Mouse (Mus musculus) stomach, embryonic 16.5 days (tissue): ENCODE data around the gene Jazf1. TPM values are rescaled to one million over a fixed set of nuclear protein-coding genes. Genes with fewer than 3 reads are reported as not detected.

Experiments used
- ATAC-seq: fragments of 200-750 bp; cut with Nextera tagmentation; 2 replicates; pipeline ENCODE4 v1.8.0; 2017; ENCODE audit warnings: moderate number of reproducible peaks, moderate TSS enrichment; ENCODE audit not compliant: insufficient read depth, low FRiP score
- H3K27ac ChIP-seq: fragments of 300-500 bp; sonication (generic); 2 replicates; pipeline ENCODE4 v1.5.1; 2014; ENCODE audit warnings: low read length
- H3K27me3 ChIP-seq: fragments of 300-500 bp; sonication (generic); 2 replicates; pipeline ENCODE4 v1.6.1; 2014; ENCODE audit warnings: low read length, control low read depth, mixed read lengths; ENCODE audit not compliant: control insufficient read depth, insufficient read depth
- H3K36me3 ChIP-seq: fragments of 300-500 bp; sonication (generic); 2 replicates; pipeline ENCODE4 v1.6.1; 2014; ENCODE audit warnings: low read length; ENCODE audit not compliant: control insufficient read depth, insufficient read depth
- H3K4me1 ChIP-seq: fragments of 300-500 bp; sonication (generic); 2 replicates; pipeline ENCODE4 v1.6.1; 2014; ENCODE audit warnings: low read length, control low read depth, mixed read lengths; ENCODE audit not compliant: control insufficient read depth, insufficient read depth
- H3K4me2 ChIP-seq: fragments of 300-500 bp; sonication (generic); 2 replicates; pipeline ENCODE4 v1.6.1; 2014; ENCODE audit warnings: low read depth, low read length, mixed read lengths
- H3K4me3 ChIP-seq: fragments of 300-500 bp; sonication (generic); replicated peaks from 2 replicates; pipeline ENCODE4 v1.5.1; 2014; ENCODE audit warnings: mild to moderate bottlenecking, low read length
- H3K9ac ChIP-seq: fragments of 300-500 bp; sonication (generic); 2 replicates; pipeline ENCODE4 v1.6.1; 2014; ENCODE audit warnings: low read length
- H3K9me3 ChIP-seq: fragments of 300-500 bp; sonication (generic); replicated peaks from 2 replicates; pipeline ENCODE4 v1.6.1; 2016; ENCODE audit warnings: low read length, control low read depth; ENCODE audit not compliant: control insufficient read depth
- WGBS: fragments of 180-500 bp; shearing (Covaris S2); extraction: QIAGEN DNeasy Blood & Tissue Kit; methylation state at CpG from one replicate; pipeline ENCODE4 v1.1.7; 2014; 5-methylcytosine and 5-hydroxymethylcytosine counted together
- polyA plus RNA-seq: library from polyadenylated mRNA; unstranded; fragments of >200 nt; fragmentation: Nextera tagmentation; extraction: Ambion mirVana; gene quantifications from 2 replicates; pipeline ENCODE4 v1.2.1, GENCODE M21; 2015

Gene Jazf1
- polyA plus RNA-seq, 1 experiment from 2014 or later: 8.3 TPM

DNA sequence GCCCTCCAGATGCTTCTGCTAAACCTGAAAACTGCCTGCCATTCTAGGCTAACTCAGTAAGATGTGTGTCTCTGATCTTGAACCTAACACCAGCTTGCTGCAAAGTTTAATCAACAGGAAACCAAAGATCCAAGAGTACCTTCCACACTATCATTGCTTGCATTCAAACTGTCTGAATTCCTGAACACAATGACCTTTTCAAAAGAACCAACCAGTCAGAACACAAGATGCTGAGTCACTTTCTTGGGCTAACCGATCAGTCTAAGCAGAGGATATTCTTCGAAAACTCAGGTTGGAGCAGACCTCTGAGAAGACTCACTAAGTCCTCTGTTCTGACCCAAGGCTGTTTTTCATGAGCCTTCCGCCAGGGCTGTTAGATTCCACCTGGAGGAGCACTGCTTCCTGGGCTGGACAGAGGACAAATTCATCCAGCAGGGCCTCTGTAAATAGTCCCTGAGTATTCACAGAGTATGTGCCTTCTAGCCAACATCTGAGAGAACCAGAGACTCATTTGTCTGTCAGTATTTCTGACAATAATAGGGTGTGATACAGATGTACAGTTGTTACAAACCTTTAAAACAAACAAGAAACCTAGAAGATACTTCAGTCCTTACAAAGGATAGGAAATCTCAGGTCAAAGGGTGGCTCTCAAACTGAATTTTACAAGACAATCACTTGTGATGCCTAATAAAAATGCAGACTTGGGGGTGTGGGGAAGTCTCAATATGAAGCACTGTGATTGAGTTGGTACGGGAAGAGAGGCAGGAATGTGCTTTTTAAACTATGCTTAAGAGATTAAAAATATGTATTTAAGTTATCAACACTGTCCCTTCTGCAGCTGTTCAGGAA lies 50.9 kb downstream of the Jazf1 start:
- WGBS: 50% methylated on average over 4 of the region's 4 CpGs
- Histone ChIP-seq H3K27me3 (no peaks in the 10 kb centered on the region), H3K27ac (no peak overlapping the region), H3K4me3 (no peak overlapping the region), H3K36me3 (no peaks in the 10 kb centered on the region), H3K9me3 (no peaks in the 10 kb centered on the region), H3K9ac (no peak overlapping the region), H3K4me2 (no peak overlapping the region), H3K4me1 (no peaks in the 10 kb centered on the region)
- no peak for ATAC-seq

DNA sequence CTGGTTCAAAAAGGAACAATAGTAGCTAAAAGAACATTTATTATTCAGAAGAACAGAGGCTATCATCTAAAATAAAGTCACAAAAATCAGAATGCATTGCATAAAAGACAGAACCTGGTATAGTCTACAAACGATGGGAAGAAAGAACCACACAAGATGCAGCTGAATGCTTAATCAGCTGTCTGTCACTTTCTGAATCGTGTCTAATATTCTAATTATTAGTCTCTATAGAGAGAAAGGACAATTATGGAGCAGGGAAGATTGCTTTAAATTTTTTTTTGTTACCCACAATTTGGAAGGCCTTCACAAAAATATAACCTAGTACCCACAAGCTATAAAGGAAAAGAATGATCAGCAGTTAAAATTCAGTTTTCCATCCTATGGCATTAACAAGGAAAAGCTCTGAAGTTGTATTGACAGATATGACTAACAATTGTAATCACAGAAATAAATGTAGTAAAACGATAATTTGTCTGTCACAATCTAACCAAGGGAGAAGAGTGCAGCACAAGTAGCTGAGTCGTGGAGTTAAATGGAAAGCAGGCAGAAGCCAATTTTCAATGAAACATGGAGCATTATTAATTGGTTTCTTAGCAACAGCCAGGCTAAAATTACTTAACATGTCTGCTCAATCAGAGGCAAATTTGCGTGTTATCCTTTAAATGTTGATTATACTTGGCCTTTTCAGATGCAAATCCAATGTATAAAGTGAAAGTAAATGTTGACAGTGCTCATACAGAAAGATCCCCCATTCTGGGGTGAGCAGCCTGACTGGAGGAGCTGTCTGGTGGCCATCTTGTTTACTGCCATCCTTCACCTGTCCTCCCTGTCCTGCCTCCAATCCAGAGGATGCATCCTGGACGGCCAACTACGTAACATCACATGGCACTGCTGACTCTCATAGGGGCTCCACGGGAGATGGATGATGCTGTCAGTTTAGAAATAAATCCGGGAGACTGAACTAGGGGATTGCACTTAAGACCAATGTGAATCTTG lies 53.7 kb downstream of the Jazf1 start:
- H3K27me3 ChIP-seq: no peaks in the 10 kb centered on the region
- 79% methylated on average over 9 of the region's 9 CpGs for WGBS

DNA sequence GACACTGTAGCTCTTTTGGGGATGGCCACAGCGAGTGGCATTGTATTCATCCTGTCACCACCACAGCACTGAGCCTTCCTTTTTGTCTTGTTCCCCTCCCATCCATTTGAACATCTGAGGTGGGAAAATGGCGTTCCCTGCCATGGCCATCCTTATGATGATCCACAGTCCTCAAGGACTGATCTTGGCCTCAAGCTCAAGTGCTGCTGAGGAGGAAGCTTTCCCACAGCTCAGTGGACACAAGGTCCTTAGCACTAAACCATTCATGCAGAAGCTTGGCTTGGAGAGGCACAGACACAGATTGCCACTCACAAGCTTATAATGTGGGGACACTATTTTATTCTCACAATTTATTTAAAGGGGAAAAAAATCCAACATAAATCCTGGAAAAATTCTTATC lies 58.1 kb downstream of the Jazf1 start:
- Histone ChIP-seq H3K36me3 (no peaks in the 10 kb centered on the region), H3K4me2 (no peak overlapping the region), H3K9me3 (no peaks in the 10 kb centered on the region), H3K4me3 (no peak overlapping the region), H3K4me1 (no peaks in the 10 kb centered on the region), H3K27ac (no peak overlapping the region), H3K9ac (no peak overlapping the region), H3K27me3 (no peaks in the 10 kb centered on the region)
- ATAC-seq: no peak
- 83% methylated on average over 2 of the region's 2 CpGs for WGBS

More for the DNA sequence above, 53.7 kb downstream of the Jazf1 start:
- Histone ChIP-seq H3K4me2 (no peak overlapping the region), H3K9me3 (no peaks in the 10 kb centered on the region), H3K4me3 (no peak overlapping the region), H3K9ac (no peak overlapping the region), H3K36me3 (no peaks in the 10 kb centered on the region), H3K27ac (no peak overlapping the region), H3K4me1 (no peaks in the 10 kb centered on the region)
- no peak for ATAC-seq

DNA sequence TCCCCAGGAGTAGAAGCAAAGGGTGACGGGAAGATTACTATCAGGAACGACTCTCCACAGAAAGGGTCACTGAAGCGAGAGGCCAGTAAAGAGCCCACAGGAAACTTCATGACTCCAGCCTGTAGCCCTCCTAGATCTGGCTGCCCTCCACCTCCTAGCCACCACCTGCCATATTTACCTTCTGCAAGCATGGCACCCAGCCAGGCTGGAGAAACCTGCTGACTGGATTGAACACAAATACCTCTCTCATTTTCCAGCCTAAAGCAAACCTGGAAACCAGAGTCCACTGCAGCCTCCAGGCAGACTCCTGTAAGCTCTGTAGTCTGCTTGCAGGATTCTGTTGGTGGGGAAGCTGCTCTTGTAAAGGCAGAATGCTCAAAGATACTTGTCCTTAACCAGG lies 62.4 kb downstream of the Jazf1 start:
- peak; percentile 17; the same call in 1 of the 2 replicates for ATAC-seq
- Histone ChIP-seq H3K27ac (peak overlapping the region; percentile 34), H3K36me3 (no peaks in the 10 kb centered on the region), H3K9ac (no peak overlapping the region), H3K4me2 (no peak overlapping the region), H3K27me3 (no peaks in the 10 kb centered on the region), H3K4me1 (no peaks in the 10 kb centered on the region), H3K9me3 (no peaks in the 10 kb centered on the region), H3K4me3 (no peak overlapping the region)
- WGBS: 66% methylated on average over 3 of the region's 3 CpGs

DNA sequence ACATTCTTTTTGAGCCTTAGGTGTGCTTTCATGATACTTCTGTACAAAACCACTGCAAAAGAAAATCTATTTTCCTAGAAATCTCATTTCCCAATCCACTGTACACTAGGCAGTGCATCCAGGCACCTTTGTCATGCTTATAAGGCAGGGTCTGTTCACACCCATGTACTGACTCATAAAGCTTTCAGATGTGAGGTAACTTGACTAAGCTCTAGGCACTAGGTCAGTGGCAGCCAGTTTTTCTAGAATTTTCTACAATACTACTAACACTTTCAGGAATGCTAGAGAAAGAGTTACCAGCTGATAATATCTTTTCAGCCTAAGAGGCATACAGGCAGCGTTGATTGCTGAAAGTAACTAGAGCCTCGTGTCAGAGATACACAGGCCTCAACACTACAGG lies 62.9 kb downstream of the Jazf1 start:
- no peaks in the 10 kb centered on the region for H3K9me3 ChIP-seq
- peak overlapping the region; percentile 34 for H3K27ac ChIP-seq
- WGBS: 74% methylated on average over 2 of the region's 2 CpGs

DNA sequence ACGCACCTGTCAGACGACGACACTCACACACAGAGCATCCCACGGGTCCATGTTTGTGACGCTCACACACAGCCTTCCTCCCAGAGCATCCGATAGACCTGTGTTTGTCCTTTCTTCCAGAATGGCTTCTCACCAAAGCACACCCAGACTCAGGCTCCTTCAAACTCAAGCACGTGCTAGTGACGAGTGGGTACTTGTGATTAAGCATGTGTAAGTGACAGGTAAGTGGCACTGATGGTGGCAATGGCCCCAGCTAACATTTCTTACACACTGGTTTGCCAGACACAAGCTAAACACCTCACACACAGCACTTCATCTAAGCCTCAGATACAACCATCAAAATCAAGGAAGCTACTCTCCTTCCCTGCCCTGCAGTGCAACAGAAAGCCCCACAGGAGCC lies 77.6 kb downstream of the Jazf1 start:
- Histone ChIP-seq H3K27me3 (no peaks in the 10 kb centered on the region), H3K4me2 (no peak overlapping the region), H3K27ac (no peak overlapping the region), H3K36me3 (no peaks in the 10 kb centered on the region), H3K4me3 (no peak overlapping the region), H3K4me1 (no peaks in the 10 kb centered on the region), H3K9ac (no peak overlapping the region), H3K9me3 (no peaks in the 10 kb centered on the region)
- 90% methylated on average over 8 of the region's 8 CpGs for WGBS
- no peak for ATAC-seq

More for the DNA sequence above, 62.9 kb downstream of the Jazf1 start:
- no peaks in the 10 kb centered on the region for H3K27me3 ChIP-seq
- no peak overlapping the region for H3K9ac ChIP-seq
- no peak overlapping the region for H3K4me3 ChIP-seq
- no peak overlapping the region for H3K4me2 ChIP-seq
- no peaks in the 10 kb centered on the region for H3K36me3 ChIP-seq
- ATAC-seq: no peak; the same call in 1 of the 2 replicates
- no peaks in the 10 kb centered on the region for H3K4me1 ChIP-seq

DNA sequence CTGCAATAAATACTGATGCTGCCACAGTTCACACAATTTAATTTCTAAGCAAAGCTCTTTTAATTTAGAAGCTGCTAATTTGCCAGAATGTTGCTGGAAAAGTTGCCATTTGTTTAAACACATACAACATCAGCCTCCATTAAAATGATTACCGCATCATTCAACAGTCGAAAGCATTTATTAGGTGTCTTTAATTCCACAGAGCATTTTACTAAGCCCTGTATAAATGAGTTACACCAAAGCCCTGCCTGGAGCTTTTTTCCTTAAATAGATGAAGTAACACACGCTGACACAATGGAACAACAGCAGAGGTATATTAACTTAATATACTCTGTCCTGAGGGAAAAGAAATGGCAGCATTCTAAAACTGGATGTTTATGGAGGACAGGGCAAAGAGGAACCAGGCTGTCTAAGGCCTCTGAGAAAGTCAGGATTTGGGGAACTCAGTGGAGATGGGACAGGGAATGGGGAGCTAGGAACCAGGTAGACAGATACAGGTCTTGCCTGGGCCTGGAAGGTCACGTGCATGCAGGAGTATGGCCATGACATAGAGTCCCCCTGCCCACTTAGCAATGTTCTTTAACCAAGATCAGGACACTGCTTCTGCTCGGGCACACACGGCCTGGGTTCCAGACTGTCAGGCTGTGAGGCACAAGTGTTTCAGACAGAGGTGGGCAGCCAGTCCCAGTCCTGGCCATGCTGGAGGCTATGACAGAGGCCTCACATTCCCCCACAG lies 80.4 kb downstream of the Jazf1 start:
- Histone ChIP-seq H3K9me3 (no peaks in the 10 kb centered on the region), H3K4me2 (no peak overlapping the region), H3K36me3 (no peaks in the 10 kb centered on the region), H3K4me3 (no peak overlapping the region), H3K27ac (no peak overlapping the region), H3K4me1 (no peaks in the 10 kb centered on the region), H3K9ac (no peak overlapping the region), H3K27me3 (no peaks in the 10 kb centered on the region)
- no peak for ATAC-seq
- 79% methylated on average over 6 of the region's 6 CpGs for WGBS

DNA sequence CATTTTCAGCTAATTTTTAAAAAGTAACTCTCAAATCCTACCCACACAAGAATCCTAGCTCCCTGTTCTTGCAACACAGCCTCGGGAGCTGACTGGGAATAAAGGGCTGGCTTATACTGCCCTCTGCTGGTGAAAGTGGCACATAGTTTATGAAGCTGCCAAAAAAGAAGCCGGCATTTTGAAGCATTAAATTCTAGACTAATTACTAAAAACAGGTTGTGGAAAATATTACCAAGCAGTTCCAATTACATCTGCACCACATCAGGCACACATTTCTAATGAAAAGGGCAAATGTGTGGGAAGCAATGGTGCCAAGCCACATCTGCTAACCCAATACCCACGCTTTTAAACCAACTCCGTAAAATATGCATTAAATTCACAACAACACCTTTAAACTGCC lies 81.0 kb downstream of the Jazf1 start:
- H3K9me3 ChIP-seq: no peaks in the 10 kb centered on the region
- H3K4me1 ChIP-seq: no peaks in the 10 kb centered on the region
- no peak overlapping the region for H3K27ac ChIP-seq
- no peak overlapping the region for H3K4me3 ChIP-seq
- no peaks in the 10 kb centered on the region for H3K27me3 ChIP-seq
- no peak for ATAC-seq
- H3K9ac ChIP-seq: no peak overlapping the region
- WGBS: 56% methylated on average over 4 of the region's 4 CpGs
- H3K4me2 ChIP-seq: no peak overlapping the region
- H3K36me3 ChIP-seq: no peaks in the 10 kb centered on the region
